Mouse (Mus musculus): ENCODE results near the gene Cep41. TPM values are rescaled to one million over a fixed set of nuclear protein-coding genes. Genes with fewer than 3 reads are reported as not detected.

The Cep41 gene
- polyA plus RNA-seq, 1 experiment, result 4.6 TPM

DNA sequence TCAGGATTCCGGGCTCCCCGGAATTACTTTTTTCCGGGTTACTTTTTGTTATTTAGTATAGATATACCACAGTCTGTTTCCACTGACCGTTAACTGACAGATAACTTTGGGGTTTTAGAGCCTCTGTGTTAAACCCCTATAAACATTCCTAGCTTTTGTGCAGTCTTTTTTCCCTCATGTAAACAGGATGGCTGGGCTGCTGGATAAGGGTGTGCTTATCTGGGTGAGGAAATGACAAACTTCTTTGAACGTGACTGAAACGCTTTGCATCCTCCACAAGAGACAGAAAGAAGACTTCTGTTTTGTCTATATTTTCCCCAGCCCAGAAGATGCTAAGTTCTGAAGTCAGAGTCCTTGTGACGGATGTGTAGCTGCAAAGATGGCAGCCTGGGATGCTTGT is 18.9 kb upstream of the Cep41 start:
- DNase-seq, result peak; percentile 19
- TF ChIP-seq POLR2A (IDR thresholded peaks at IDR 0.05; ENCODE audit: borderline replicate concordance, extremely low read depth, low read depth, low read length), result no peak
- no peak for TF ChIP-seq CTCF (IDR thresholded peaks at IDR 0.05; ENCODE audit: insufficient read depth, low read length)
- Histone ChIP-seq H3K4me3 (replicated peaks; ENCODE audit: extremely low read depth, low read depth, low read length) (no peak overlapping the region), H3K4me1 (ENCODE audit: control insufficient read depth, insufficient read depth, low read length) (peaks cover 4% of the 10 kb centered on the region; the same call in 1 of the 2 replicates)
- WGBS, result 41% methylated on average over 7 of the region's 7 CpGs

DNA sequence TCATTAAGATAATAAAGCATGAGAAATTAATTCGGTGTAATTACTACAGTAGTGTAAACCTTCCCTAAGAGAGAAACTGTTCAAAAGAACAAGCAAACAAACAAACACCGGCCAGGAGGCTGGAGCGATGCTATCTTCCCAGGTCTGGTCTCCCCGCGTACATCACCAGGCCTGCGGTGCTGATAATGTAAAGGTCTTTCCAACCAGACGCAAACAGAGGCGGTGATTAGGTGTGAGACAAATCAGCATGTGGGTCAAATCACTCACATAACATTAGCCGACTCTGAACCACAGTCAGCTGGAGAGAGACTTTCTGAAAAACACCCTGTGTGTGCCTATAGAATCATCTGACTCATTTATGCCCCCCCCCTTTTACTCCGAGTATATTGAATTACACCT is 17.8 kb upstream of the Cep41 start:
- TF ChIP-seq POLR2A (IDR thresholded peaks at IDR 0.05; ENCODE audit: borderline replicate concordance, extremely low read depth, low read depth, low read length) (no peak), CTCF (IDR thresholded peaks at IDR 0.05; ENCODE audit: insufficient read depth, low read length) (no peak)
- WGBS, result 74% methylated on average over 10 of the region's 10 CpGs
- DNase-seq, result no peak
- Histone ChIP-seq H3K4me3 (replicated peaks; ENCODE audit: extremely low read depth, low read depth, low read length) (no peak overlapping the region), H3K4me1 (ENCODE audit: control insufficient read depth, insufficient read depth, low read length) (no peaks in the 10 kb centered on the region; the same call in 1 of the 2 replicates)

DNA sequence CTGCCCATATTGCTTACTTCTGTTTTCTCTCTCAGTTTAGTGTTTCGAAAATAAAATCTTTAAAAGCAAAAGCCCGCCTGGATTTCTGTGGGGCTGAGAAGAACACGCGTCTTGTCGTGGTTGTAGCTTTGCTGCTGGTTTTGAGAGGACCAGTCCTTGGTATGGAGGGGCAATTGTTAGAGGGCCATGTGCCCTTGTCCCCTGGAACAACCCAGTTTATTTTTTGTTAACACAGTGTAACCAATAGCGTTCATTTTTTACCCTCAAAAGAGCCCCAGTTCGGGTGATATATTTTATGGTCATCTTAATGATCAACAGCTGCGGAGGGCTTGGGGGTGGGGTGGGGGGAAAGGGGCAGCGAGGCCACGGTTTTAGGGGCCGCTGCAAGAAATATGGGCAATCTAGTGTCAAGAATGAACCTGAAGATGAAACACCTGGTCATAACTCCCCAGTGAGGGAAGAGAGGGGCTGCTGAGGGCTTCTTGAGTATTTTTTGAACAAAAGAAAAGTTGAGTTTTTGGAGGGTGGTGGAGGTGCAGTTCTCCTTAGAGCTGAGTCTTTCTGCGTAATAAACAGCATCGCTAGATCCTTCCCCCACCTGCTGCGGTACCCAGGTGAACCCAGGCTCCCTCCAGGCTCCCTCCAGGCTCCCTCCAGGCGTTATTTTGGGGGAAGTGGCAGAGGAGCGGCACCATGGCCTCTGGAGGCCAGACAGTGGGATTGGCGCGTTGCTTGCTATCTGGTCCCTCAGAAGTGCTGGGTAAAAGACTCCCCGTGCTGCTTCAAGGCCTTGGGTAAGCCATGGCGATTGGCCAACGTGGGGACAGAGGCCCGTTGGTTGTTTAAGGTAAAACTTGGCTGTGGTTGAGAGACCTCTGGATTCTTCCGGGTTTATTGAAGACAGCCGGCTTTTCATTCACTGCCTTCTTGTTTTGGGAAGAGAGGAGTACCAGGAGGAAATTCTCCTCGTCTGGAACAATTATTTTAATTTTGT is 17.1 kb upstream of the Cep41 start:
- 71% methylated on average over 25 of the region's 25 CpGs for WGBS
- no peak overlapping the region for H3K4me3 ChIP-seq (replicated peaks; ENCODE audit: extremely low read depth, low read depth, low read length)
- DNase-seq, result no peak
- H3K4me1 ChIP-seq (ENCODE audit: control insufficient read depth, insufficient read depth, low read length), result no peaks in the 10 kb centered on the region; the same call in 1 of the 2 replicates
- TF ChIP-seq CTCF (IDR thresholded peaks at IDR 0.05; ENCODE audit: insufficient read depth, low read length), result no peak
- no peak for TF ChIP-seq POLR2A (IDR thresholded peaks at IDR 0.05; ENCODE audit: borderline replicate concordance, extremely low read depth, low read depth, low read length)

DNA sequence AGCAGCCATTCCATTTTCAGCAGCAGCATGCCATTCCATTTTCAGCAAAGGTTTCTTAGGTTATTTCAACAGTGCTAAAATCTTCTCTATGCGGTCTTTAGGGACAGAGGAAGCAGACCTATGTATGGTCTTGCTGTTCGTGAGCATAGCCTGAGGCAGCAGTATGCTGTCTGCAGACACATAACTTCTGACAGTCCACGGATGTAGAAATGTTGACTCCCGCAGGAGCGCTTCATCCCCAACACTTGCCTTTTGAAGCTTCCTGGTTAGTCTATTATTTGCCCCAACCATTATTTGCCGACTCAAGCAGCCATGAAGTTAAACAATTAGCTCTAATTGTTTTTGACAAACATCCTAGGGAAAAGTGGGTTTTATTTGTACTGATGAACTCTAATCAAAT is 15.6 kb upstream of the Cep41 start:
- Histone ChIP-seq H3K4me1 (ENCODE audit: control insufficient read depth, insufficient read depth, low read length) (no peaks in the 10 kb centered on the region; the same call in 1 of the 2 replicates), H3K4me3 (replicated peaks; ENCODE audit: extremely low read depth, low read depth, low read length) (no peak overlapping the region)
- DNase-seq, result no peak
- no peak for TF ChIP-seq POLR2A (IDR thresholded peaks at IDR 0.05; ENCODE audit: borderline replicate concordance, extremely low read depth, low read depth, low read length)
- no peak for TF ChIP-seq CTCF (IDR thresholded peaks at IDR 0.05; ENCODE audit: insufficient read depth, low read length)
- WGBS, result 49% methylated on average over 6 of the region's 6 CpGs

DNA sequence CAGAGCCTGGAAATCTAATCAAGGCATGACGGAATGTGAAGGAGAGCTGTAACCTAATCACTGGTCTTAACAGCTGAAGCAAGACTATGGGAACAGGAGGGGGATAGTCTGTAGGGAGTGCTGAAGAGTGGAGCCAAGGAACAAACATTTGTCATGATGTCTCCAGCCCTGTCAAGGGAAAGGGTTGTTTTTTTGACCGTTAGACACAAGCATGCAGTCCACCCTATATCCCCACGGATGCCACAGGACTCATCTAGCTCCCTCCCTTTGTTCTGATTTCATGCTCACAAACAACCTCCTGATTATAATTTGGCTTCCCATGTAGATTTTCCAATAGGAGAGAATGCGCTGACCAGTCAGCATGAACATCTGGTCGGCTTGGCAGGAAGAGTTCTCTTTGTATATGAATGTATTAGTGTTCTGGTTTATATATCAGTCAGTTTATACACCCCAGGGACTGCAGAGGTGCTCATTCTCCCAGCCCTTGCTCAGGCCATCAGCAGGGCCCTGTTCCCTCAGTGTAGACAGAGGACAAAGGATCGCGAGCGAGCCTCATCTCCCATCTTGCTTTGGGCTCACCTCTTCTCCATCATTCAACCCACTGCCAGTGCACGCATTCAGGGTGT is 10.5 kb upstream of the Cep41 start:
- Histone ChIP-seq H3K4me1 (ENCODE audit: control insufficient read depth, insufficient read depth, low read length) (no peaks in the 10 kb centered on the region), H3K4me3 (replicated peaks; ENCODE audit: extremely low read depth, low read depth, low read length) (no peak overlapping the region)
- no peak for TF ChIP-seq POLR2A (IDR thresholded peaks at IDR 0.05; ENCODE audit: borderline replicate concordance, extremely low read depth, low read depth, low read length)
- TF ChIP-seq CTCF (IDR thresholded peaks at IDR 0.05; ENCODE audit: insufficient read depth, low read length), result no peak
- WGBS, result 66% methylated on average over 9 of the region's 9 CpGs
- no peak for DNase-seq

DNA sequence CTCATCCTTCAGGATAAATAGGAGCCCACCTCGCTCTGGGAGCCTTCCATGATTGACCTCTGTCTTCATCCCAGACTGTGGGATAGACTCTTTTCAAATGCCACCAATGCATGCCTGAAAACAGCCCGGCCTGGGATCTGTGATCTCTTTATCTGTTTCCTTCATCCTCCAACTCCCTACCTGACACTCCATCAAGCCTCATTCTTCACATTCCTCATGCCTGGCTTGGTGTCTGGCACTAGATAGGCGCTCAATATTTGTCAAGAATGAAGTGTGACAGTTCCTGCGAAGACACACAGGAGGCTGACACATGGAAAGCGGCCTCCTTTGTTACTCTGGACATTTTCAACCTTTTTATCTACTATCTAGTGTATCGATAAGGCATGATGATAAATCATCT is 9.9 kb upstream of the Cep41 start:
- WGBS, result 70% methylated on average over 6 of the region's 6 CpGs
- DNase-seq, result no peak
- Histone ChIP-seq H3K4me1 (ENCODE audit: control insufficient read depth, insufficient read depth, low read length) (no peaks in the 10 kb centered on the region), H3K4me3 (replicated peaks; ENCODE audit: extremely low read depth, low read depth, low read length) (no peak overlapping the region)
- no peak for TF ChIP-seq POLR2A (IDR thresholded peaks at IDR 0.05; ENCODE audit: borderline replicate concordance, extremely low read depth, low read depth, low read length)
- no peak for TF ChIP-seq CTCF (IDR thresholded peaks at IDR 0.05; ENCODE audit: insufficient read depth, low read length)

DNA sequence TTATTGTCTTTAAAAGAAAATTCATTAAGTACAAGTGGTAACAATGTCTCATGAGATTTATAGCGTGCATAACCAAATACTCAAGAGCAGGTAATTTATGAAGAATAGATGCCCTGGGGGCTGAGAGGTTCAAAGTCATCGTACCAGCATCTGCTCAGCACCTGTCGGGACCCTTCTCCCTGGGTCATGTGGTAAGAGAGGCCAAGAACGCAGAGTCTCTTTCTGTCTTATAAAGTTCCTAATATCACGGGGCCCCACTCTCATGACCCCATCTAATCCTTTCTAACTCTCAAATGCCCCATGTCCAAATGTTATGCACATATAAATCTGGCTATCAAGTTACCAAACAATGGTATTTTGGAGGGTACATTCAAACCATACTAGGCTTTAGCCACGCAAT is 9.3 kb upstream of the Cep41 start:
- WGBS, result 93% methylated on average over 6 of the region's 6 CpGs
- Histone ChIP-seq H3K4me1 (ENCODE audit: control insufficient read depth, insufficient read depth, low read length) (no peaks in the 10 kb centered on the region), H3K4me3 (replicated peaks; ENCODE audit: extremely low read depth, low read depth, low read length) (no peak overlapping the region)
- no peak for TF ChIP-seq POLR2A (IDR thresholded peaks at IDR 0.05; ENCODE audit: borderline replicate concordance, extremely low read depth, low read depth, low read length)
- no peak for TF ChIP-seq CTCF (IDR thresholded peaks at IDR 0.05; ENCODE audit: insufficient read depth, low read length)
- no peak for DNase-seq

DNA sequence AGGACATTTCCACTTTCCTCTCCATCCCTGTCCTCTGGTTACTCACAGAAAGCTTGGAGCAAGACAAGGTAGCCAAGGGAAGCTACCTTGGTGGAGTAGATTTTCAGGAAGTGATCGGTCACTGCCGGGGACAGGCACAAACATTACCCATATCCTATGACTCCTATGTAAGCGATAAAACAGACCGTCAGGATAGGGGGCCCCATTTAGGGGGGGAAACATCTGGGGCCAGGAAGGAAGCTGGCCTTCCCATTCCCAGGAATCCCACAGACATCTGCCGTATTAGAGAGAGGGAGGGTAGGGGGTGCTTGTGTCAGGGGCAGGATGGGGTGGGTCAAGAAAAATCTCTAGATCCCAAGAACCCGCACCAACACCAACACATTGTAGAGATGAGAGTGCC is 6.6 kb upstream of the Cep41 start:
- TF ChIP-seq POLR2A (IDR thresholded peaks at IDR 0.05; ENCODE audit: borderline replicate concordance, extremely low read depth, low read depth, low read length), result no peak
- TF ChIP-seq CTCF (IDR thresholded peaks at IDR 0.05; ENCODE audit: insufficient read depth, low read length), result no peak
- Histone ChIP-seq H3K4me1 (ENCODE audit: control insufficient read depth, insufficient read depth, low read length) (no peaks in the 10 kb centered on the region), H3K4me3 (replicated peaks; ENCODE audit: extremely low read depth, low read depth, low read length) (no peak overlapping the region)
- WGBS, result 40% methylated on average over 6 of the region's 6 CpGs
- no peak for DNase-seq

DNA sequence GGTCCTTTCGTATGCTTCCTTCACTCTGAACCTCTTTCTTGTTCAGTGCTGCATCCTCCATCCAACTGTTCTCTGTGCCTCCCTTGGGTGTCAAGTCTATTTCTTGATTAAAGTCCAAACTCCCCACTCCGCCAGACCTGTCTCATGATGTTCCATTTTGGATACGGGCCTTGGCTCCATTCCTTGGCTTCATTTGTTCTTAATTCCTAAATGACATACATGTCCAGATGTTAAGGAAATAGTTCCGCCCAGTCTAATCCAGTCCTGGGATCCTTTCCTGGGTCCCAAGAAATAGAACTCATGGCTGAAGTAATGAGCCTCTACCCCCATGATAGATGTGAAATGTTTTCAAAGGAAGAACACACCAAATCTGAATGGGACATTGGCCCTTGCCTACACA is 4.5 kb upstream of the Cep41 start:
- DNase-seq, result no peak
- TF ChIP-seq POLR2A (IDR thresholded peaks at IDR 0.05; ENCODE audit: borderline replicate concordance, extremely low read depth, low read depth, low read length) (no peak), CTCF (IDR thresholded peaks at IDR 0.05; ENCODE audit: insufficient read depth, low read length) (no peak)
- Histone ChIP-seq H3K4me3 (replicated peaks; ENCODE audit: extremely low read depth, low read depth, low read length) (no peak overlapping the region), H3K4me1 (ENCODE audit: control insufficient read depth, insufficient read depth, low read length) (peaks cover 1% of the 10 kb centered on the region; the same call in 1 of the 2 replicates)
- 73% methylated on average over 4 of the region's 4 CpGs for WGBS

All from lung, adult 2 months (tissue).